Comparison of ENCODE assay signal across 8 mouse cellular contexts in the genomic region with DNA sequence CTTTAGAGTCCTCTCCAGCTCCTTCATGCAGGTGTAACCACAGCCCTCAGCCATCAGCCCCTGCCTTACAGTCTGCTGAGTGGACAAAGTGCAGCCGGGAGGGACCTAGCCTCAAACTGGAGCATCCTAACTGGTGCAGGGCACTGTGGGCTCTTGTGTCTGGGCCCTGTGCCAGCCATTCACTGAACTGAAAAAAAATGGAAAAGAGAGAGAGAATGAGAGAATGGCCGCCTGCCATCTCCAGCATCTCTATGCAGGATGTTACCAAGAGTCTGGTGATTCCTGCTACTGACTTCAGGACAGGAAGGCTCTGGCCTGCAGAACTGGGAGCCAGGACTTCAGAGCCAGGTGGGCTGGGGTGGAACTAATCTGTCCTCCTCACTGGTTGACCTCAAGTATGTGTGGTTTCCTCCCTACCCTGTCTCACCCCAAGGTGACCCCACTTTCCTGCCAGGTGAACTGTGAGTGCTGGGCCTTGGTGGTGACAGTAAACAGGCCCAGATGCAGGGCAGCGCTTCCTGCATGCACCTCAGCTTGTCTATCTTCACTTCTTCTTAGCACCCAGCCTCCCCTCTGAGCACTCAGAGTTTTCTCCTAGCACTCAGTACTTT. TPM values are rescaled to one million over a fixed set of nuclear protein-coding genes. Genes with fewer than 3 reads are reported as not detected.
A peak's percentile ranks its signal among the peaks of the same experiment; 100 is the strongest.
DNase-seq lines count a peak whose midpoint lies in the region; ATAC-seq and TF ChIP-seq lines count a peak whose summit lies in the region.

No protein-coding gene starts in this region.

- H3K4me1 ChIP-seq in embryonic facial prominence, embryonic 12.5 days: peaks cover 32% of the 10 kb centered on the region
- 0 out of 2 replicates have a peak, but pooled peaks cover 4% of the 10 kb centered on the region for H3K4me1 ChIP-seq in intestine, postnatal 0 days (replicated peaks; ENCODE audit: control insufficient read depth, insufficient read depth, low read length)

- DNase-seq in layer of hippocampus, adult 8-10 months (ENCODE audit: low spot score in 2 of 2): peak; percentile 44 to 57
- no peak for DNase-seq in layer of hippocampus, adult 9-11 months
- peak; percentile 70 for DNase-seq in brain, adult 2 months (ENCODE audit: low read depth, low spot score)
- DNase-seq in right cerebral cortex, postnatal 25 days: peak; percentile 44

- H3K9me3 ChIP-seq in embryonic facial prominence, embryonic 12.5 days: no peaks in the 10 kb centered on the region
- H3K9me3 ChIP-seq in intestine, postnatal 0 days (ENCODE audit: control insufficient read depth): no peaks in the 10 kb centered on the region

- peak overlapping the region; percentile 75 for H3K27ac ChIP-seq in embryonic facial prominence, embryonic 12.5 days
- peak overlapping the region; percentile 23 for H3K27ac ChIP-seq in intestine, postnatal 0 days (ENCODE audit: low read depth, low read length)

- no peak overlapping the region for H3K4me2 ChIP-seq in embryonic facial prominence, embryonic 12.5 days (replicated peaks)
- no peak overlapping the region for H3K4me2 ChIP-seq in intestine, postnatal 0 days (replicated peaks; ENCODE audit: low read depth)

- 0 out of 2 replicates have a peak, but pooled peaks cover 4% of the 10 kb centered on the region for H3K36me3 ChIP-seq in embryonic facial prominence, embryonic 12.5 days
- no peaks in the 10 kb centered on the region for H3K36me3 ChIP-seq in intestine, postnatal 0 days (ENCODE audit: control insufficient read depth, insufficient read depth)

- no peak for ATAC-seq in embryonic facial prominence, embryonic 12.5 days (ENCODE audit: insufficient number of reproducible peaks, insufficient read depth, low FRiP score, low TSS enrichment)
- ATAC-seq in intestine, postnatal 0 days: peak; percentile 12; the same call in 1 of the 2 replicates
- ATAC-seq in monocyte, adult 5-6 weeks (replicated peaks; ENCODE audit: insufficient number of reproducible peaks, low FRiP score, low TSS enrichment, poor library complexity, severe bottlenecking): no peak
- ATAC-seq in granulocyte monocyte progenitor cell, adult 5-6 weeks (replicated peaks; ENCODE audit: poor library complexity, severe bottlenecking): no peak

- no peaks in the 10 kb centered on the region for H3K27me3 ChIP-seq in embryonic facial prominence, embryonic 12.5 days
- H3K27me3 ChIP-seq in intestine, postnatal 0 days (replicated peaks; ENCODE audit: control insufficient read depth, insufficient read depth, low read length): no peaks in the 10 kb centered on the region

- no peak overlapping the region for H3K9ac ChIP-seq in embryonic facial prominence, embryonic 12.5 days
- no peak overlapping the region for H3K9ac ChIP-seq in intestine, postnatal 0 days (ENCODE audit: low read depth, low read length)

- TF ChIP-seq CTCF in intestine, postnatal 0 days (IDR thresholded peaks at IDR 0.05; ENCODE audit: low read depth): no peak

- WGBS in embryonic facial prominence, embryonic 12.5 days: 69% methylated on average over 3 of the region's 3 CpGs
- 57% methylated on average over 3 of the region's 3 CpGs for WGBS in intestine, postnatal 0 days

- no peak overlapping the region for H3K4me3 ChIP-seq in embryonic facial prominence, embryonic 12.5 days
- H3K4me3 ChIP-seq in intestine, postnatal 0 days (ENCODE audit: low read depth, low read length): no peak overlapping the region

RNA-seq across cellular contexts. Expression of gene Sh3pxd2b, which starts 16.1 kb away (rescaled TPM):
- 10 to 100 TPM; 12.8 to 13.8 (median 13.2) TPM for total RNA-seq in layer of hippocampus, adult 8-10 months (2022)
- polyA plus RNA-seq in embryonic facial prominence, embryonic 12.5 days (2016; fragmentation: Nextera tagmentation; extraction: Ambion mirVana): 28.8 and 30.6 TPM in 2 replicates
- 3.2 TPM in 2 replicates for polyA plus RNA-seq in intestine, postnatal 0 days (2015; fragmentation: Nextera tagmentation; extraction: Ambion mirVana)
- total RNA-seq in monocyte, adult 5-6 weeks (2017): 0.49 TPM in 1 of 3 replicates, not detected in the others
- total RNA-seq in granulocyte monocyte progenitor cell, adult 5-6 weeks (2014; fragmentation: Nextera tagmentation): 10.1 and 13.5 TPM in 2 replicates
- 1.8 and 3.4 TPM in 2 replicates for total RNA-seq in granulocyte monocyte progenitor cell, adult 5-6 weeks (2017)
